Comparison of ENCODE assay signal across 26 mouse cellular contexts in genomic region chr6:71373249-71373775, GRCm38 (mm10). TPM values are rescaled to one million over a fixed set of nuclear protein-coding genes. Genes with fewer than 3 reads are reported as not detected.
DNase-seq lines count a peak whose midpoint lies in the region; ATAC-seq and TF ChIP-seq lines count a peak whose summit lies in the region.
"Had no signal": no experiment of that assay in that cellular context is flagged by ENCODE, and none has a peak within 500 bp of the region (broad histone marks: within the 10 kb centered on the region; RNA-seq: fewer than 3 reads in every experiment).

Gene Cd8a, plus strand, starts transcription at chr6:71373427.

- no peak for TF ChIP-seq CTCF in heart, postnatal 0 days (IDR thresholded peaks at IDR 0.05; ENCODE audit: low read depth)
- TF ChIP-seq CTCF in small intestine, adult 2 months (IDR thresholded peaks at IDR 0.05; ENCODE audit: extremely low read depth, insufficient read length, insufficient replicate concordance, low read depth, low read length), result no peak

- H3K4me3 ChIP-seq in heart, postnatal 0 days (ENCODE audit: low read depth, low read length), result peak within 1 kb of the TSS; percentile 24; the same call in 1 of the 2 replicates
- H3K4me3 ChIP-seq in small intestine, adult 2 months (ENCODE audit: low read depth, low read length), result peak within 1 kb of the TSS; percentile 40
- H3K4me3 ChIP-seq: embryonic facial prominence, embryonic 12.5 days; erythroblast, embryonic 14.5 days; forebrain, embryonic 13.5 days; limb, embryonic 12.5 days; liver, embryonic 12.5 days had no signal

- H3K27ac ChIP-seq in heart, postnatal 0 days (ENCODE audit: low read depth), result peak within 1 kb of the TSS; percentile 23; the same call in 1 of the 2 replicates
- no peak within 1 kb of the TSS for H3K27ac ChIP-seq in small intestine, adult 2 months (ENCODE audit: insufficient read depth, low read depth, low read length)
- H3K27ac ChIP-seq: embryonic facial prominence, embryonic 12.5 days; forebrain, embryonic 13.5 days; hindbrain, embryonic 14.5 days; limb, embryonic 12.5 days; liver, embryonic 12.5 days; stomach, postnatal 0 days had no signal

- no peaks in the 10 kb centered on the region for H3K9me3 ChIP-seq in heart, postnatal 0 days (replicated peaks; ENCODE audit: control insufficient read depth, low read length)
- H3K9me3 ChIP-seq: embryonic facial prominence, embryonic 12.5 days; forebrain, embryonic 13.5 days; limb, embryonic 12.5 days; liver, embryonic 12.5 days had no signal

- no peak for TF ChIP-seq EP300 in heart, postnatal 0 days (IDR thresholded peaks at IDR 0.05; ENCODE audit: low read depth)

- intact Hi-C loops in left cerebral cortex, postnatal 10 days (cut with DNase I), result no loop called here

- no peak within 1 kb of the TSS; the same call in 1 of the 2 replicates for H3K9ac ChIP-seq in heart, postnatal 0 days (replicated peaks; ENCODE audit: low read depth, low read length)
- H3K9ac ChIP-seq: embryonic facial prominence, embryonic 12.5 days; forebrain, embryonic 13.5 days; hindbrain, embryonic 14.5 days; limb, embryonic 12.5 days; liver, embryonic 12.5 days had no signal

- TF ChIP-seq POLR2A in small intestine, adult 2 months (IDR thresholded peaks at IDR 0.05; ENCODE audit: low read depth, low read length), result no peak

- WGBS in heart, postnatal 0 days, result 62% methylated on average over 14 of the region's 14 CpGs
- WGBS in small intestine, adult 2 months, result 68% methylated on average over 14 of the region's 14 CpGs

- H3K27me3 ChIP-seq in heart, postnatal 0 days (ENCODE audit: control insufficient read depth, insufficient read depth, low read length), result no peaks in the 10 kb centered on the region
- H3K27me3 ChIP-seq in small intestine, adult 2 months (ENCODE audit: control insufficient read depth, insufficient read depth, low read length), result no peaks in the 10 kb centered on the region
- H3K27me3 ChIP-seq: embryonic facial prominence, embryonic 12.5 days; forebrain, embryonic 13.5 days; limb, embryonic 12.5 days; liver, embryonic 12.5 days had no signal

- H3K4me1 ChIP-seq in heart, postnatal 0 days (ENCODE audit: control insufficient read depth, insufficient read depth), result no peaks in the 10 kb centered on the region
- no peaks in the 10 kb centered on the region for H3K4me1 ChIP-seq in small intestine, adult 2 months (ENCODE audit: control insufficient read depth, insufficient read depth, insufficient read length, low read length)
- H3K4me1 ChIP-seq: embryonic facial prominence, embryonic 12.5 days; forebrain, embryonic 13.5 days; limb, embryonic 12.5 days; liver, embryonic 12.5 days had no signal

- H3K4me2 ChIP-seq in heart, postnatal 0 days (ENCODE audit: low read depth, low read length), result no peak within 1 kb of the TSS
- H3K4me2 ChIP-seq: embryonic facial prominence, embryonic 12.5 days; forebrain, embryonic 13.5 days; hindbrain, embryonic 14.5 days; limb, embryonic 12.5 days; liver, embryonic 12.5 days had no signal

- no peaks in the 10 kb centered on the region for H3K36me3 ChIP-seq in heart, postnatal 0 days (replicated peaks; ENCODE audit: control insufficient read depth, insufficient read depth, low read length)
- no peaks in the 10 kb centered on the region for H3K36me3 ChIP-seq in small intestine, adult 2 months (ENCODE audit: control insufficient read depth, insufficient read depth, low read length)
- H3K36me3 ChIP-seq: embryonic facial prominence, embryonic 12.5 days; limb, embryonic 12.5 days; liver, embryonic 12.5 days had no signal

- no peak for ATAC-seq in heart, postnatal 0 days (ENCODE audit: insufficient read depth, low read depth)
- ATAC-seq: forebrain, embryonic 13.5 days; liver, embryonic 12.5 days had no signal

- no peak for DNase-seq in heart, postnatal 0 days (ENCODE audit: low spot score)
- no peak for DNase-seq in heart, adult 8-10 months (ENCODE audit: low spot score)
- peak; percentile 60 for DNase-seq in T-cell, adult 2 months (ENCODE audit: low spot score)
- DNase-seq in thymus, postnatal 36 days, result peak; percentile 91 to 96
- no peak for DNase-seq in left cerebral cortex, postnatal 10 days (ENCODE audit: extremely low spot score in 1 of 2, low spot score in 2 of 2)
- DNase-seq in urinary bladder, postnatal 14 days (ENCODE audit: low spot score), result no peak
- DNase-seq: adrenal gland, adult 2 months; B cell, adult 2 months; cerebellum, adult 9-11 months; gastrocnemius, postnatal 10 days; heart, postnatal 14 days; kidney, adult 8-10 months; kidney, postnatal 36 days; lung, adult 2 months; lung, postnatal 4 days had no signal

RNA-seq across cellular contexts. Expression of gene Cd8a, which starts in this region (rescaled TPM):
- 5.4 TPM in 1 of 2 replicates, not detected in the other for total RNA-seq in heart, postnatal 0 days (2014; rRNA removed; ENCODE audit: low replicate concordance)
- 0.04 TPM in 1 of 2 replicates, not detected in the other for polyA plus RNA-seq in heart, postnatal 0 days (2015; fragmentation: Nextera tagmentation; extraction: Ambion mirVana)
- total RNA-seq in heart, adult 8-10 months (2022), result under 1 TPM; 0.08 to 0.22 (median 0.15) TPM
- 4.2 and 6.4 TPM in 2 replicates for polyA plus RNA-seq in small intestine, adult 2 months (2012; rRNA removed)
- under 1 TPM in 1 of 2 experiments, not detected in 1; 0.15 TPM for total RNA-seq in left cerebral cortex, postnatal 10 days (2021)
- total RNA-seq: midbrain, postnatal 0 days had no signal
- polyA plus RNA-seq: cortical plate, adult 2 months; embryonic facial prominence, embryonic 12.5 days; erythroblast, embryonic 14.5 days; forebrain, embryonic 13.5 days; hindbrain, embryonic 14.5 days; intestine, embryonic 14.5 days; liver, embryonic 12.5 days; midbrain, postnatal 0 days; stomach, postnatal 0 days had no signal

Comparison
In these comparisons a context has a peak if more than half of its experiments do, and no peak if none do; other contexts are left out.
1. DNase-seq: peak in T-cell, adult 2 months (single experiment) and thymus, postnatal 36 days (2 of 2); none in heart, postnatal 0 days (single experiment), heart, adult 8-10 months (single experiment), left cerebral cortex, postnatal 10 days (0 of 2) and urinary bladder, postnatal 14 days (single experiment).